Mouse (Mus musculus): ENCODE measurements around the gene Kcnip4. TPM values are rescaled to one million over a fixed set of nuclear protein-coding genes. Genes with fewer than 3 reads are reported as not detected.

The Kcnip4 gene
- total RNA-seq, 2 experiments from 2014 or later: 55.1 TPM

- no peak for DNase-seq (ENCODE audit: extremely low spot score in 1 of 2, low spot score in 1 of 2)
Observed at GRCm38 (mm10) chr5:49259356-49259755, 265.4 kb downstream of the Kcnip4 start.

GRCm38 (mm10) chr5:49256850-49257249, 267.9 kb downstream of the Kcnip4 start:
- DNase-seq (ENCODE audit: extremely low spot score in 1 of 2, low spot score in 1 of 2): no peak

- no peak for DNase-seq (ENCODE audit: extremely low spot score in 1 of 2, low spot score in 1 of 2)
Observed at GRCm38 (mm10) chr5:49255983-49256382, 268.7 kb downstream of the Kcnip4 start.

- no peak for DNase-seq (ENCODE audit: extremely low spot score in 1 of 2, low spot score in 1 of 2)
Observed at GRCm38 (mm10) chr5:49247081-49247480, 277.6 kb downstream of the Kcnip4 start.

GRCm38 (mm10) chr5:49244414-49244813, 280.3 kb downstream of the Kcnip4 start:
- DNase-seq (ENCODE audit: extremely low spot score in 1 of 2, low spot score in 1 of 2): no peak

- no peak for DNase-seq (ENCODE audit: extremely low spot score in 1 of 2, low spot score in 1 of 2)
Observed at GRCm38 (mm10) chr5:49241708-49242107, 283.0 kb downstream of the Kcnip4 start.

GRCm38 (mm10) chr5:49201164-49201756, 323.4 kb downstream of the Kcnip4 start:
- no peak for DNase-seq (ENCODE audit: extremely low spot score in 1 of 2, low spot score in 1 of 2)

- no peak for DNase-seq (ENCODE audit: extremely low spot score in 1 of 2, low spot score in 1 of 2)
Observed at GRCm38 (mm10) chr5:49188236-49188635, 336.5 kb downstream of the Kcnip4 start.

GRCm38 (mm10) chr5:49150116-49150811, 374.4 kb downstream of the Kcnip4 start:
- no peak for DNase-seq (ENCODE audit: extremely low spot score in 1 of 2, low spot score in 1 of 2)

GRCm38 (mm10) chr5:49149684-49150083, 375.0 kb downstream of the Kcnip4 start:
- DNase-seq (ENCODE audit: extremely low spot score in 1 of 2, low spot score in 1 of 2): no peak

GRCm38 (mm10) chr5:49095432-49095831, 429.3 kb downstream of the Kcnip4 start:
- DNase-seq (ENCODE audit: extremely low spot score in 1 of 2, low spot score in 1 of 2): no peak

GRCm38 (mm10) chr5:49094945-49095344, 429.8 kb downstream of the Kcnip4 start:
- peak in 1 of 2 experiments; percentile 24 for DNase-seq (ENCODE audit: extremely low spot score in 1 of 2, low spot score in 1 of 2)

- no peak for DNase-seq (ENCODE audit: extremely low spot score in 1 of 2, low spot score in 1 of 2)
Observed at GRCm38 (mm10) chr5:49094306-49094705, 430.4 kb downstream of the Kcnip4 start.

GRCm38 (mm10) chr5:49090122-49090680, 434.5 kb downstream of the Kcnip4 start:
- peak; percentile 86 to 99 for DNase-seq (ENCODE audit: extremely low spot score in 1 of 2, low spot score in 1 of 2)

GRCm38 (mm10) chr5:49065646-49066045, 459.1 kb downstream of the Kcnip4 start:
- DNase-seq (ENCODE audit: extremely low spot score in 1 of 2, low spot score in 1 of 2): no peak

- no peak for DNase-seq (ENCODE audit: extremely low spot score in 1 of 2, low spot score in 1 of 2)
Observed at GRCm38 (mm10) chr5:49058926-49059325, 465.8 kb downstream of the Kcnip4 start.

GRCm38 (mm10) chr5:49057636-49058340, 466.9 kb downstream of the Kcnip4 start:
- no peak for DNase-seq (ENCODE audit: extremely low spot score in 1 of 2, low spot score in 1 of 2)

- DNase-seq (ENCODE audit: extremely low spot score in 1 of 2, low spot score in 1 of 2): no peak
Observed at GRCm38 (mm10) chr5:49047960-49048359, 476.7 kb downstream of the Kcnip4 start.

GRCm38 (mm10) chr5:49041259-49041845, 483.4 kb downstream of the Kcnip4 start:
- no peak for DNase-seq (ENCODE audit: extremely low spot score in 1 of 2, low spot score in 1 of 2)

GRCm38 (mm10) chr5:48997359-48997758, 527.3 kb downstream of the Kcnip4 start:
- DNase-seq (ENCODE audit: extremely low spot score in 1 of 2, low spot score in 1 of 2): no peak

GRCm38 (mm10) chr5:48989145-48989659, 535.5 kb downstream of the Kcnip4 start:
- DNase-seq (ENCODE audit: extremely low spot score in 1 of 2, low spot score in 1 of 2): no peak
